Mouse (Mus musculus): ENCODE data around the gene Man1a2. TPM values are rescaled to one million over a fixed set of nuclear protein-coding genes. Genes with fewer than 3 reads are reported as not detected.
A peak's percentile ranks its signal among the peaks of the same experiment; 100 is the strongest.

Man1a2 gene
- total RNA-seq, 2 experiments from 2014 or later, result 164 to 166 TPM

GRCm38 (mm10) chr3:100685763-100686370 is 564 bp upstream of the Man1a2 start:
- peak; percentile 47 to 72 for DNase-seq (ENCODE audit: low spot score in 2 of 2)

GRCm38 (mm10) chr3:100684234-100684975 is 898 bp downstream of the Man1a2 start:
- DNase-seq (ENCODE audit: low spot score in 2 of 2), result no peak

GRCm38 (mm10) chr3:100682841-100683240 is 2.5 kb downstream of the Man1a2 start:
- DNase-seq (ENCODE audit: low spot score in 2 of 2), result no peak

GRCm38 (mm10) chr3:100682281-100682680 is 3.0 kb downstream of the Man1a2 start:
- DNase-seq (ENCODE audit: low spot score in 2 of 2), result no peak

- DNase-seq (ENCODE audit: low spot score in 2 of 2), result no peak
Observed at GRCm38 (mm10) chr3:100681448-100682092, 3.7 kb downstream of the Man1a2 start.

- no peak for DNase-seq (ENCODE audit: low spot score in 2 of 2)
Observed at GRCm38 (mm10) chr3:100680226-100680625, 5.1 kb downstream of the Man1a2 start.

GRCm38 (mm10) chr3:100678951-100679570 is 6.2 kb downstream of the Man1a2 start:
- no peak for DNase-seq (ENCODE audit: low spot score in 2 of 2)

GRCm38 (mm10) chr3:100675146-100675545 is 10.2 kb downstream of the Man1a2 start:
- DNase-seq (ENCODE audit: low spot score in 2 of 2), result no peak

GRCm38 (mm10) chr3:100670412-100670811 is 14.9 kb downstream of the Man1a2 start:
- no peak for DNase-seq (ENCODE audit: low spot score in 2 of 2)

- DNase-seq (ENCODE audit: low spot score in 2 of 2), result no peak
Observed at GRCm38 (mm10) chr3:100653291-100653690, 32.0 kb downstream of the Man1a2 start.

GRCm38 (mm10) chr3:100641581-100641980 is 43.7 kb downstream of the Man1a2 start:
- DNase-seq (ENCODE audit: low spot score in 2 of 2), result no peak

- no peak for DNase-seq (ENCODE audit: low spot score in 2 of 2)
Observed at GRCm38 (mm10) chr3:100636255-100636654, 49.0 kb downstream of the Man1a2 start.

GRCm38 (mm10) chr3:100634821-100635220 is 50.5 kb downstream of the Man1a2 start:
- DNase-seq (ENCODE audit: low spot score in 2 of 2), result no peak

GRCm38 (mm10) chr3:100618511-100618910 is 66.8 kb downstream of the Man1a2 start:
- no peak for DNase-seq (ENCODE audit: low spot score in 2 of 2)

GRCm38 (mm10) chr3:100610916-100611315 is 74.4 kb downstream of the Man1a2 start:
- DNase-seq (ENCODE audit: low spot score in 2 of 2), result no peak

- DNase-seq (ENCODE audit: low spot score in 2 of 2), result no peak
Observed at GRCm38 (mm10) chr3:100604539-100604938, 80.8 kb downstream of the Man1a2 start.

- no peak for DNase-seq (ENCODE audit: low spot score in 2 of 2)
Observed at GRCm38 (mm10) chr3:100599265-100599820, 86.0 kb downstream of the Man1a2 start.

- no peak for DNase-seq (ENCODE audit: low spot score in 2 of 2)
Observed at GRCm38 (mm10) chr3:100591053-100591452, 94.2 kb downstream of the Man1a2 start.

GRCm38 (mm10) chr3:100582721-100583355 is 102.5 kb downstream of the Man1a2 start:
- DNase-seq (ENCODE audit: low spot score in 2 of 2), result no peak

GRCm38 (mm10) chr3:100572571-100573183 is 112.6 kb downstream of the Man1a2 start:
- DNase-seq (ENCODE audit: low spot score in 2 of 2), result no peak

Measured in left cerebral cortex, adult 18-20 months (tissue).